11 mouse cellular contexts compared by ENCODE assay signal in the genomic region with DNA sequence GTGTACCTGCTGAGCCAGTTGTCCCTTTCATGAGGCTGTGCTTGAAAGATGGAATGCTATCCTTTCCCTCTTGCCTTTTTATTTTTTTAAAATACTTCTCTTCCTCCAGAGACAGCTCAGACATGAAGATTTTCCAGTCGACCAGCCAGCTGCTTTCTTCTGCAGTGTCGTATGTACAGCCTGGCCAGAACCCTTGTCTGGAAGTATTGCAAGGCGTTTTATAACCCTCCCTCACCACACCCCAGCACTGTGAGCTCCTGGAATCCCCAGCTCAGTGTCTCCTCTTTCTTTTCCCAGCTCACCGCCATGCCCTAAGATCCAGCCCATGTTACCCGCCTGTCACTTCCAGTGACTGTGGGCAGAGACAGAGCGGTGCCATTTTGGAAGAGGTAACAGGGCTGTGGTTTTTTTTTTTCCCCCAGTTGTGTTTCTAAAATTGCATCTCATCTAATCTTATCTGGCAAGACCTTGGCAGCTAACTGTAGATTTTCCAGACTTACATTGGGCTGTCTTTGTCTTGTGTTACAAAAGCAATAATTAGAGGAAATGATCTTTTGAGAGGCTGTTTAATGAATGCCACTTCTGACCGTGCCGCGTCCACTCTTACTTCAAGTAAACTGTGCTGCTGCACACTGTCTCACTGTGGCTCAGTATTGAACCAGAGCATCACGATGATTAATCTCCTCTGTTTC.
A peak's percentile ranks its signal among the peaks of the same experiment; 100 is the strongest.
DNase-seq lines count a peak whose midpoint lies in the region; ATAC-seq and TF ChIP-seq lines count a peak whose summit lies in the region.
"Had no signal": no experiment of that assay in that cellular context is flagged by ENCODE, and none has a peak within 500 bp of the region (broad histone marks: within the 10 kb centered on the region; RNA-seq: fewer than 3 reads in every experiment).

No protein-coding gene starts in this region.

- no peak overlapping the region for H3K4me2 ChIP-seq in hindbrain, embryonic 15.5 days
- H3K4me2 ChIP-seq in hindbrain, postnatal 0 days (ENCODE audit: low read depth, low read length): no peak overlapping the region
- no peak overlapping the region for H3K4me2 ChIP-seq in limb, embryonic 13.5 days (replicated peaks)
- H3K4me2 ChIP-seq: neural tube, embryonic 12.5 days had no signal

- H3K27ac ChIP-seq in hindbrain, embryonic 15.5 days (replicated peaks): 0 out of 2 replicates have a peak overlapping the region, but pooled peaks have one; percentile 3
- H3K27ac ChIP-seq in hindbrain, postnatal 0 days: no peak overlapping the region
- peak overlapping the region; percentile 52; the same call in 1 of the 2 replicates for H3K27ac ChIP-seq in limb, embryonic 13.5 days
- H3K27ac ChIP-seq: neural tube, embryonic 12.5 days had no signal

- peaks cover 36% of the 10 kb centered on the region for H3K4me1 ChIP-seq in hindbrain, embryonic 15.5 days (replicated peaks)
- H3K4me1 ChIP-seq in hindbrain, postnatal 0 days (ENCODE audit: insufficient read depth, low read length): no peaks in the 10 kb centered on the region; the same call in 1 of the 2 replicates
- peaks cover 52% of the 10 kb centered on the region for H3K4me1 ChIP-seq in limb, embryonic 13.5 days

- no peaks in the 10 kb centered on the region for H3K36me3 ChIP-seq in hindbrain, embryonic 15.5 days
- H3K36me3 ChIP-seq in hindbrain, postnatal 0 days (ENCODE audit: insufficient read depth, low read length): no peaks in the 10 kb centered on the region
- H3K36me3 ChIP-seq in limb, embryonic 13.5 days: no peaks in the 10 kb centered on the region
- H3K36me3 ChIP-seq: neural tube, embryonic 12.5 days had no signal

- no peak for TF ChIP-seq CTCF in hindbrain, postnatal 0 days (IDR thresholded peaks at IDR 0.05; ENCODE audit: low read depth)

- no peak for ATAC-seq in hindbrain, embryonic 15.5 days (ENCODE audit: low FRiP score, low read depth)
- no peak for ATAC-seq in hindbrain, postnatal 0 days
- ATAC-seq in limb, embryonic 13.5 days (ENCODE audit: low FRiP score, low read depth): no peak
- ATAC-seq in CD4-positive, CD25-positive, alpha-beta regulatory T cell, adult 4 months: no peak

- no peak for DNase-seq in hindbrain, postnatal 0 days (ENCODE audit: low spot score)
- DNase-seq in MN1 (ENCODE audit: low spot score): peak; percentile 48
- DNase-seq in gastrocnemius, adult 18-20 months (ENCODE audit: low spot score): peak; percentile 63
- DNase-seq in testis, postnatal 10 days (ENCODE audit: low spot score): no peak
- no peak for DNase-seq in right cerebral cortex, adult 2 months (ENCODE audit: low spot score in 2 of 2)
- DNase-seq: adrenal gland, postnatal 25 days; embryo, embryonic 11 days had no signal

- no peaks in the 10 kb centered on the region for H3K9me3 ChIP-seq in hindbrain, embryonic 15.5 days
- H3K9me3 ChIP-seq in hindbrain, postnatal 0 days (ENCODE audit: low read length): no peaks in the 10 kb centered on the region
- no peaks in the 10 kb centered on the region for H3K9me3 ChIP-seq in limb, embryonic 13.5 days
- H3K9me3 ChIP-seq: neural tube, embryonic 12.5 days had no signal

- no peaks in the 10 kb centered on the region for H3K27me3 ChIP-seq in hindbrain, embryonic 15.5 days
- H3K27me3 ChIP-seq in hindbrain, postnatal 0 days (ENCODE audit: insufficient read depth, low read length): no peaks in the 10 kb centered on the region
- H3K27me3 ChIP-seq in limb, embryonic 13.5 days: no peaks in the 10 kb centered on the region
- H3K27me3 ChIP-seq: neural tube, embryonic 12.5 days had no signal

- 64% methylated on average over 10 of the region's 10 CpGs for WGBS in hindbrain, embryonic 15.5 days
- WGBS in hindbrain, postnatal 0 days: 54% methylated on average over 10 of the region's 10 CpGs
- 54% methylated on average over 10 of the region's 10 CpGs for WGBS in limb, embryonic 13.5 days

- no peak overlapping the region for H3K9ac ChIP-seq in hindbrain, embryonic 15.5 days
- H3K9ac ChIP-seq in hindbrain, postnatal 0 days (replicated peaks; ENCODE audit: low read length): no peak overlapping the region
- H3K9ac ChIP-seq in limb, embryonic 13.5 days: no peak overlapping the region
- H3K9ac ChIP-seq: neural tube, embryonic 12.5 days had no signal

- H3K4me3 ChIP-seq in hindbrain, embryonic 15.5 days: no peak overlapping the region
- H3K4me3 ChIP-seq in hindbrain, postnatal 0 days (ENCODE audit: low read length): no peak overlapping the region
- H3K4me3 ChIP-seq in limb, embryonic 13.5 days: no peak overlapping the region
- H3K4me3 ChIP-seq: neural tube, embryonic 12.5 days had no signal

Comparison
In these comparisons a context has a peak if more than half of its experiments do, and no peak if none do; other contexts are left out.
1. DNase-seq: peak in MN1 (single experiment) and gastrocnemius, adult 18-20 months (single experiment); none in hindbrain, postnatal 0 days (single experiment), testis, postnatal 10 days (single experiment) and right cerebral cortex, adult 2 months (0 of 2).